Mouse (Mus musculus) lung, embryonic 14.5 days (tissue): ENCODE measurements around the gene Tle3. TPM values are rescaled to one million over a fixed set of nuclear protein-coding genes. Genes with fewer than 3 reads are reported as not detected.

Source experiments
- ATAC-seq: fragments of 200-750 bp; cut with Nextera tagmentation; 2 replicates; pipeline ENCODE4 v1.8.0; 2017; ENCODE audit warnings: mild to moderate bottlenecking, moderate TSS enrichment, moderate library complexity; ENCODE audit not compliant: insufficient read depth
- DNase-seq: peaks from one replicate; pipeline ENCODE4 v3.0.0-alpha.2; 2015
- H3K27ac ChIP-seq: fragments of 300-500 bp; sonication (generic); 2 replicates; pipeline ENCODE4 v1.5.1; 2014; ENCODE audit warnings: low read depth, mild to moderate bottlenecking, moderate library complexity
- H3K27me3 ChIP-seq: fragments of 300-500 bp; sonication (generic); 2 replicates; pipeline ENCODE4 v1.6.1; 2014; ENCODE audit warnings: low read length, control low read depth; ENCODE audit not compliant: insufficient read depth
- H3K36me3 ChIP-seq: fragments of 300-500 bp; sonication (generic); 2 replicates; pipeline ENCODE4 v1.6.1; 2014; ENCODE audit warnings: control low read depth; ENCODE audit not compliant: insufficient read depth
- H3K4me1 ChIP-seq: fragments of 300-500 bp; sonication (generic); 2 replicates; pipeline ENCODE4 v1.6.1; 2014; ENCODE audit warnings: antibody characterized with exemption, control low read depth; ENCODE audit not compliant: insufficient read depth
- H3K4me2 ChIP-seq: fragments of 300-500 bp; sonication (generic); 2 replicates; pipeline ENCODE4 v1.6.1; 2014; ENCODE audit warnings: mild to moderate bottlenecking
- H3K4me3 ChIP-seq: fragments of 300-500 bp; sonication (generic); 2 replicates; pipeline ENCODE4 v1.5.1; 2014; ENCODE audit warnings: low read depth, low read length
- H3K9ac ChIP-seq: fragments of 300-500 bp; sonication (generic); 2 replicates; pipeline ENCODE4 v1.6.1; 2014
- H3K9me3 ChIP-seq: fragments of 300-500 bp; sonication (generic); 2 replicates; pipeline ENCODE4 v1.6.1; 2016; ENCODE audit warnings: low read depth, low read length, control low read depth
- CTCF ChIP-seq: IDR thresholded peaks from 2 replicates; pipeline ENCODE4 v1.5.1; 2016; ENCODE audit warnings: antibody characterized with exemption, low read depth
- WGBS: fragments of 180-500 bp; shearing (Covaris S2); extraction: QIAGEN DNeasy Blood & Tissue Kit; methylation state at CpG from one replicate; pipeline ENCODE4 v1.1.7; 2014; 5-methylcytosine and 5-hydroxymethylcytosine counted together
- polyA plus RNA-seq: library from polyadenylated mRNA; unstranded; fragments of >200 nt; fragmentation: Nextera tagmentation; extraction: Ambion mirVana; gene quantifications from 2 replicates; pipeline ENCODE4 v1.2.1, GENCODE M21; 2014

The Tle3 gene
- polyA plus RNA-seq, 1 experiment from 2014 or later: 32.5 TPM

- no peak for TF ChIP-seq CTCF
- Histone ChIP-seq H3K27ac (no peak overlapping the region), H3K36me3 (peaks cover 30% of the 10 kb centered on the region)
These were observed 49.5 kb downstream of the Tle3 start for GRCm38 (mm10) chr9:61421626-61422025.

DNA sequence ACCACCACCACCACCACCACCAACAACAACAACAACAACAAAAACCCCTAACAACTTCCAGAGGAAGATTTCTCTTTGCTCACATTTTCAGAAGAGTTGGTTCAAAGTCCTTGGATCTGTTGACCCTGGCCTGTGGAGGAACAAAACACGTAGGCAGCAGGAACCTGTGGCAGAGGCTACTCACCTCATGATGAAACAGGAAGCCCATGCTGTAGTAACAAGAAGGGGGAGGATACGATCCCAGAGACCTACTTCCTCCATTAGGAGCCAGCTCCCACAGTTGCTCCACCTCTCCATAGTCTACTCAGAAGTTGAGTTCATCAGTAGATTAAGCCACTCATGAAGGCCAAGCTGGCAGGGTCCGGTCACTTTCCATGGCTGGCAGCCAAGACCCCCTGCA lies 52.1 kb downstream of the Tle3 start:
- H3K4me3 ChIP-seq: no peak overlapping the region
- H3K27ac ChIP-seq: no peak overlapping the region
- TF ChIP-seq CTCF: no peak
- H3K4me1 ChIP-seq: no peaks in the 10 kb centered on the region
- peaks cover 5% of the 10 kb centered on the region for H3K36me3 ChIP-seq
- H3K9me3 ChIP-seq: no peaks in the 10 kb centered on the region
- no peak overlapping the region for H3K4me2 ChIP-seq
- H3K27me3 ChIP-seq: no peaks in the 10 kb centered on the region
- H3K9ac ChIP-seq: no peak overlapping the region
- ATAC-seq (no peak), DNase-seq (no peak)
- WGBS: 76% methylated on average over 3 of the region's 3 CpGs

More at GRCm38 (mm10) chr9:61421626-61422025, 49.5 kb downstream of the Tle3 start:
- Histone ChIP-seq H3K4me2 (no peak overlapping the region), H3K4me3 (no peak overlapping the region), H3K27me3 (no peaks in the 10 kb centered on the region), H3K9ac (no peak overlapping the region), H3K9me3 (no peaks in the 10 kb centered on the region), H3K4me1 (no peaks in the 10 kb centered on the region)
- DNase-seq (no peak), ATAC-seq (no peak)
- 76% methylated on average over 3 of the region's 3 CpGs for WGBS

DNA sequence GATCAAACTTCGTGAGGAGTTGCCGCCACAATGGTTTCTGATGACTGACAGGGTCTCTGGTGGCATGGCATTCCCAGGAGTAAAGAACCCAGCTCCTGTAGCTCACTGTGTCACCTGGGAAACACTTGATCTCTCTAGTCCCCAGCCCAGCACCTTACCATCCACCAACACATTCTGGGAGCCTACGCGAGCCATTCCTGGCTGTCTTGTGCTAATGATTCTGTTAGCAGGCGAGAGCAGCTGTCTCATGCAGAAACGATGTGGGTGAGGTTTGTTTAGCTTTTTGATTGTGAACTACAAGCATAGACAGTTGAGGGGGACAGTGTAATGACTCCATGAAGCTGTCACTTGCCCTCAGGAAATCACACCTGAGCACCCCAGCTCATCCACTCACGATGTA lies 54.3 kb downstream of the Tle3 start:
- H3K4me3 ChIP-seq: no peak overlapping the region
- 65% methylated on average over 7 of the region's 7 CpGs for WGBS
- TF ChIP-seq CTCF: no peak
- no peak overlapping the region for H3K4me2 ChIP-seq
- no peaks in the 10 kb centered on the region for H3K27me3 ChIP-seq
- H3K4me1 ChIP-seq: no peaks in the 10 kb centered on the region
- H3K9ac ChIP-seq: no peak overlapping the region
- no peaks in the 10 kb centered on the region for H3K36me3 ChIP-seq
- no peak for DNase-seq
- ATAC-seq: no peak
- no peak overlapping the region for H3K27ac ChIP-seq
- H3K9me3 ChIP-seq: no peaks in the 10 kb centered on the region

- Histone ChIP-seq H3K4me2 (no peak overlapping the region), H3K9ac (no peak overlapping the region), H3K4me1 (no peaks in the 10 kb centered on the region), H3K9me3 (no peaks in the 10 kb centered on the region), H3K27me3 (no peaks in the 10 kb centered on the region), H3K27ac (no peak overlapping the region), H3K4me3 (no peak overlapping the region), H3K36me3 (no peaks in the 10 kb centered on the region)
- DNase-seq (no peak), ATAC-seq (no peak)
- WGBS: 71% methylated on average over 6 of the region's 6 CpGs
- TF ChIP-seq CTCF: no peak
These were observed 54.9 kb downstream of the Tle3 start for GRCm38 (mm10) chr9:61427051-61427450.

GRCm38 (mm10) chr9:61427901-61428300 lies 55.7 kb downstream of the Tle3 start:
- no peaks in the 10 kb centered on the region for H3K36me3 ChIP-seq
- 71% methylated on average over 3 of the region's 3 CpGs for WGBS
- no peak for DNase-seq

DNA sequence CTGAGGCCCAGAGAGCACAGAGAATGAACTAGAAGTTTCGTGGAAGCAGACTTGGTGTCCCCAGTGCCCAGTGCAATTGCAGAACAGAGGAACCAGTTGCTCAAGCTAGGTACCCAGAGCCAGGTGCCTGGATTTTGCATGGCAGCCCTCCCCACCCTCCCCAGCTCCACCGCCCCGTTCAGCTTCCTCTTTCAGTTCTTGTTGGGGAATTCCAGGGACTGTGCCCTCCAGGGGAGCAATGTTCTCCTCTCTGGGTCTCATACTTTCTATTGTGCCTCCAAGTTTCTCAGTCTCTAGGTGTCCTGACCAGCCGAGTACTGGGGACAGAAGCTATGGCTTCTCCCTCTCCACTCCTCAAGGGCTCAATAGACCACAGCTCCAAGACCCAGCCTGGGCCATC lies 59.7 kb downstream of the Tle3 start:
- Histone ChIP-seq H3K9ac (no peak overlapping the region), H3K4me3 (no peak overlapping the region), H3K27me3 (no peaks in the 10 kb centered on the region), H3K9me3 (no peaks in the 10 kb centered on the region), H3K4me2 (no peak overlapping the region), H3K36me3 (no peaks in the 10 kb centered on the region), H3K4me1 (peaks cover 8% of the 10 kb centered on the region; the same call in 1 of the 2 replicates), H3K27ac (no peak overlapping the region)
- 90% methylated on average over 4 of the region's 4 CpGs for WGBS
- no peak for DNase-seq
- TF ChIP-seq CTCF: no peak
- ATAC-seq: no peak

More at GRCm38 (mm10) chr9:61427901-61428300, 55.7 kb downstream of the Tle3 start:
- H3K27me3 ChIP-seq: no peaks in the 10 kb centered on the region
- no peak overlapping the region for H3K4me2 ChIP-seq
- no peak overlapping the region for H3K27ac ChIP-seq
- H3K4me3 ChIP-seq: no peak overlapping the region
- no peak for TF ChIP-seq CTCF
- no peak for ATAC-seq
- H3K9ac ChIP-seq: no peak overlapping the region
- H3K4me1 ChIP-seq: no peaks in the 10 kb centered on the region
- no peaks in the 10 kb centered on the region for H3K9me3 ChIP-seq

- H3K27ac ChIP-seq: no peak overlapping the region
- 91% methylated on average over 2 of the region's 2 CpGs for WGBS
- no peaks in the 10 kb centered on the region for H3K9me3 ChIP-seq
- DNase-seq (no peak), ATAC-seq (no peak)
- peaks cover 8% of the 10 kb centered on the region; the same call in 1 of the 2 replicates for H3K4me1 ChIP-seq
- H3K4me2 ChIP-seq: no peak overlapping the region
- H3K9ac ChIP-seq: no peak overlapping the region
- H3K27me3 ChIP-seq: no peaks in the 10 kb centered on the region
- no peak overlapping the region for H3K4me3 ChIP-seq
- no peak for TF ChIP-seq CTCF
- H3K36me3 ChIP-seq: no peaks in the 10 kb centered on the region
These were observed 61.0 kb downstream of the Tle3 start for GRCm38 (mm10) chr9:61433206-61433605.

- Histone ChIP-seq H3K4me1 (peaks cover 8% of the 10 kb centered on the region; the same call in 1 of the 2 replicates), H3K27me3 (no peaks in the 10 kb centered on the region), H3K36me3 (no peaks in the 10 kb centered on the region), H3K9me3 (no peaks in the 10 kb centered on the region), H3K9ac (no peak overlapping the region), H3K4me3 (no peak overlapping the region), H3K4me2 (no peak overlapping the region), H3K27ac (no peak overlapping the region)
- 27% methylated on average over 11 of the region's 11 CpGs for WGBS
- TF ChIP-seq CTCF: no peak
- DNase-seq: peak; percentile 30
- 0 out of 2 replicates have a peak, but pooled peaks have one; percentile 33 for ATAC-seq
These were observed 61.9 kb downstream of the Tle3 start for GRCm38 (mm10) chr9:61434062-61434461.
